Mouse (Mus musculus): ENCODE results near the gene Snd1. TPM values are rescaled to one million over a fixed set of nuclear protein-coding genes. Genes with fewer than 3 reads are reported as not detected.
A peak's percentile ranks its signal among the peaks of the same experiment; 100 is the strongest.

Snd1 gene
- polyA plus RNA-seq, 1 experiment: 190 TPM

DNA sequence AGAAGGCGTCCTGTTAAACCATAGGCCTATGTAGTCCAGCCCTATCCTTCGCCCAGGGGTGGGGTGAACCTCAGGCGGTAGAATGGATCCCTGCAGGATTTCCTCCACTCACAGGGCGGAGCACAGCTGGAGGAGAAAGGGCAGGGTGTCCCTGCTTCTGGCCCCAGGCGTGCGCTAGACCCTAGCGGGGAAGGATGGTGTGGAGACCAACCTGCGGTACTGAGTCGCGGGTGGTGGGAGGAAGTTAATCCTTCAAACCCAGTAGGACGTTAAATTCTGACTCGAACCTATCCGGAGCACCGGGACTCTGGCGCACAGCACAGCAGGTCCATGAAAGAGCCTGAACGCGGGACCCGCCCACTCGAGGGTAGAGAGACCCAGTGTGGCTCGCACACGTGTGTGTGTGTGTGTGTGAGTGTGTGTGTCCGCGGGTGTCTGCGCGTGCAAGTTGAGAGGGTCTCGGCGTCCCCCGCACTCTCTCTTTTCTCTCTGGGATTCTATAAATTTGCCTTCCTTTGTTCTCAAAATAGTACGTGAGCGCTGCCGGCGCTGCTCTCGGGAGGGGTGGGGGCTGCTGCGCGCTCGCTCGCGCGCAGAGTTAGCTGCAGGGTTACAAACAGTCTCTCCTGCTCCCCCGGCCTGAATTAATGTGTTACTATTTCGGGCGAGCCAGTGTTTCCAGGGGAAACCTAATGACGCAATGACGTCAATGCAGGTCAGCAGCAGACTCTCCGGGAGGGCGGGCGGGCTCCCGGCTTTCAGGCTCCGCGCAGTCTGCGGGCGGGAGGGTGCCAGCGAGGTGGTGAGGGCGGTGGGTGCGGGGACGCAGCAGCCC, 506.0 kb downstream of the Snd1 start:
- peaks cover 46% of the 10 kb centered on the region for H3K27me3 ChIP-seq (ENCODE audit: control insufficient read depth, insufficient read depth, insufficient read length)
- no peaks in the 10 kb centered on the region for H3K36me3 ChIP-seq (ENCODE audit: control insufficient read depth, insufficient read depth)
- no peak overlapping the region for H3K4me3 ChIP-seq
- no peak overlapping the region for H3K4me2 ChIP-seq (ENCODE audit: low read depth)
- TF ChIP-seq REST (IDR thresholded peaks at IDR 0.05; ENCODE audit: insufficient read depth, insufficient read length): no peak
- no peak for TF ChIP-seq TCF12 (IDR thresholded peaks at IDR 0.05; ENCODE audit: insufficient read depth, poor library complexity, severe bottlenecking)
- no peak for TF ChIP-seq SRF (IDR thresholded peaks at IDR 0.05; ENCODE audit: control insufficient read depth, insufficient read length, low read depth)
- TF ChIP-seq MYOG (IDR thresholded peaks at IDR 0.05; ENCODE audit: control insufficient read depth in 1 of 3, insufficient read depth in 1 of 3, insufficient read length in 2 of 3, low read depth in 2 of 3): no peak
- TF ChIP-seq MAX (IDR thresholded peaks at IDR 0.05; ENCODE audit: low read depth): no peak
- no peak for TF ChIP-seq CEBPB (IDR thresholded peaks at IDR 0.05; ENCODE audit: insufficient read depth, poor library complexity, severe bottlenecking)
- H3K79me2 ChIP-seq (ENCODE audit: control insufficient read depth, insufficient read depth): no peaks in the 10 kb centered on the region
- no peak overlapping the region for H3ac ChIP-seq (ENCODE audit: control insufficient read depth, insufficient read length)

- H3K79me2 ChIP-seq (ENCODE audit: control insufficient read depth, insufficient read depth): no peaks in the 10 kb centered on the region
These were observed 506.6 kb downstream of the Snd1 start for GRCm38 (mm10) chr6:28981585-28981948.

DNA sequence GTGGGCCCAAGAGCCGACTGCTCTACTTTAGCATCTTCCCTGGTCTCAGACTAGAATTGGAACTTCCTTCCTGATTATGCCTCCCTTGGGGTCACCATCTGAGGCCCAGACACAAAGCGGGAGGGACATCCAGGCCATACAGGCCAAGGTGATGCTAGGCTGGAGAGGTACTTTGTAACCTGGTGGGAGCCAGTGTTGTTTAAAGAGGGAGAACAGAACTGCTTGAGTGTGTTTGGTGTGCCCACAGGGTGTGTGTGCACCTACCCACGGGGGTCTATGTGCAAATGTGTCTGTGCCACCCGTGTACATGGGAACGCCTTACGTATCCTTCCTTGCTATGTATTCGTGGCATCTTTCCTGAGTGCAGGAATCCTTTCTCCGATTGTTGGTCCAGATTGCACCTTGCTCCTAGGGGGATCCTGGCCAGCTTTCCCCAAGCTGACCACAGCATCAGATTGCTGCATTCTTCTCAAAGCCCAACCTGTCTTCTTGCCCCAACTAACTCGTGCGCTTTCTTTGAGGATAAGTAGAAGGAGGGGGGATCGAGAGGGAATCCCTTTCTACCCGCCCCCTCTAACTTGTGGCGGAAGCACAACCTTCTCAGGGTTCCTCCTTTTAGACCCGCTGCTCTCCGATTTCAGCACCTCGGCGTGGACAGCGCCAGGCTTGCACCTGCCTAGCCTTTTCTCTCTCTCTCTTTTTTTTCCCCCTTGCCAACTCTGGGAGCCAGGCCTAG, 507.2 kb downstream of the Snd1 start:
- no peak overlapping the region for H3K4me2 ChIP-seq (ENCODE audit: low read depth)
- no peaks in the 10 kb centered on the region for H3K36me3 ChIP-seq (ENCODE audit: control insufficient read depth, insufficient read depth)
- no peak overlapping the region for H3K4me3 ChIP-seq
- H3ac ChIP-seq (ENCODE audit: control insufficient read depth, insufficient read length): no peak overlapping the region
- TF ChIP-seq TCF3 (IDR thresholded peaks at IDR 0.05; ENCODE audit: insufficient read length, low read depth) (no peak), MYOD1 (IDR thresholded peaks at IDR 0.05; ENCODE audit: control insufficient read depth in 1 of 3, insufficient read length in 2 of 3, low read depth in 2 of 3) (peak; percentile 28 to 55 (median 54)), TCF12 (IDR thresholded peaks at IDR 0.05; ENCODE audit: insufficient read depth, poor library complexity, severe bottlenecking) (no peak), MYOG (IDR thresholded peaks at IDR 0.05; ENCODE audit: control insufficient read depth in 1 of 3, insufficient read depth in 1 of 3, insufficient read length in 2 of 3, low read depth in 2 of 3) (peak in 1 of 3 experiments; percentile 67), POLR2A (IDR thresholded peaks at IDR 0.05; ENCODE audit: insufficient read length, low read depth) (no peak), E2F4 (IDR thresholded peaks at IDR 0.05; ENCODE audit: insufficient read depth) (no peak), SRF (IDR thresholded peaks at IDR 0.05; ENCODE audit: control insufficient read depth, insufficient read length, low read depth) (no peak), REST (IDR thresholded peaks at IDR 0.05; ENCODE audit: insufficient read depth, insufficient read length) (peak; percentile 89), MAX (IDR thresholded peaks at IDR 0.05; ENCODE audit: low read depth) (no peak), CEBPB (IDR thresholded peaks at IDR 0.05; ENCODE audit: insufficient read depth, poor library complexity, severe bottlenecking) (no peak), POLR2AphosphoS2 (IDR thresholded peaks at IDR 0.05; ENCODE audit: insufficient read length, low read depth) (no peak), USF1 (IDR thresholded peaks at IDR 0.05; ENCODE audit: low read depth) (no peak)
- peaks cover 46% of the 10 kb centered on the region for H3K27me3 ChIP-seq (ENCODE audit: control insufficient read depth, insufficient read depth, insufficient read length)
- no peaks in the 10 kb centered on the region for H3K79me2 ChIP-seq (ENCODE audit: control insufficient read depth, insufficient read depth)

More at GRCm38 (mm10) chr6:28981585-28981948, 506.6 kb downstream of the Snd1 start:
- Histone ChIP-seq H3K36me3 (ENCODE audit: control insufficient read depth, insufficient read depth) (no peaks in the 10 kb centered on the region), H3K4me2 (ENCODE audit: low read depth) (no peak overlapping the region), H3ac (ENCODE audit: control insufficient read depth, insufficient read length) (no peak overlapping the region), H3K27me3 (ENCODE audit: control insufficient read depth, insufficient read depth, insufficient read length) (peaks cover 46% of the 10 kb centered on the region), H3K4me3 (no peak overlapping the region)
- no peak for TF ChIP-seq MYOG (IDR thresholded peaks at IDR 0.05; ENCODE audit: control insufficient read depth in 1 of 3, insufficient read depth in 1 of 3, insufficient read length in 2 of 3, low read depth in 2 of 3)

GRCm38 (mm10) chr6:28982817-28983216, 507.9 kb downstream of the Snd1 start:
- Histone ChIP-seq H3ac (ENCODE audit: control insufficient read depth, insufficient read length) (no peak overlapping the region), H3K4me3 (no peak overlapping the region), H3K36me3 (ENCODE audit: control insufficient read depth, insufficient read depth) (no peaks in the 10 kb centered on the region), H3K27me3 (ENCODE audit: control insufficient read depth, insufficient read depth, insufficient read length) (peaks cover 40% of the 10 kb centered on the region), H3K4me2 (ENCODE audit: low read depth) (no peak overlapping the region), H3K79me2 (ENCODE audit: control insufficient read depth, insufficient read depth) (no peaks in the 10 kb centered on the region)
- TF ChIP-seq TCF3 (IDR thresholded peaks at IDR 0.05; ENCODE audit: insufficient read length, low read depth) (no peak), POLR2AphosphoS2 (IDR thresholded peaks at IDR 0.05; ENCODE audit: insufficient read length, low read depth) (no peak), REST (IDR thresholded peaks at IDR 0.05; ENCODE audit: insufficient read depth, insufficient read length) (no peak), MAX (IDR thresholded peaks at IDR 0.05; ENCODE audit: low read depth) (no peak), USF1 (IDR thresholded peaks at IDR 0.05; ENCODE audit: low read depth) (no peak), SRF (IDR thresholded peaks at IDR 0.05; ENCODE audit: control insufficient read depth, insufficient read length, low read depth) (no peak)

Other genes with a start within 250 kb of the Snd1 start
- 2.0 TPM for gene Zfp800, start 77.1 kb upstream of the Snd1 start, polyA plus RNA-seq (2012; fragmentation: generic; extraction: Trizol)
- 209 TPM for gene Arf5, start 51.6 kb upstream of the Snd1 start, polyA plus RNA-seq (2012; fragmentation: generic; extraction: Trizol)
- not detected for gene Fscn3, start 47.4 kb upstream of the Snd1 start, polyA plus RNA-seq (2012; fragmentation: generic; extraction: Trizol)
- 6.7 TPM for gene Gcc1, start 46.7 kb upstream of the Snd1 start, polyA plus RNA-seq (2012; fragmentation: generic; extraction: Trizol)
- gene Pax4, start 25.8 kb upstream of the Snd1 start, polyA plus RNA-seq (2012; fragmentation: generic; extraction: Trizol): not detected

All from myocyte (in vitro differentiated cells).